Mouse (Mus musculus) liver, adult 2 months (tissue): ENCODE measurements at regions not wholly inside any gene's neighbourhood (a gene's known extent, or its start where the extent isn't known, plus 50 kb on each side); places are given as distances from the start of the nearest gene placed in this dataset.
"Not testable (repeated sequence)": the region's sequence is repeated elsewhere in the genome, so short reads cannot be mapped to it uniquely, and the experiment has no call there.

Source experiments
- CTCF ChIP-seq: fragments of 200-500 bp; IDR thresholded peaks from 2 replicates; pipeline ENCODE4 v1.5.1; 2011; ENCODE audit warnings: low read depth, low read length, control low read depth
- POLR2A ChIP-seq: fragments of 200-500 bp; IDR thresholded peaks from 2 replicates; pipeline ENCODE4 v1.6.1; 2011; ENCODE audit warnings: low read length, control low read depth; ENCODE audit not compliant: insufficient read depth; ENCODE audit errors: extremely low read depth

- TF ChIP-seq CTCF, POLR2A: not testable (repeated sequence)
Observed at GRCm38 (mm10) chr4:55279351-55279750, 70.5 kb upstream of the Rad23b start.
